Mouse (Mus musculus) kidney, adult 2 months (tissue): ENCODE data around the gene Ttc23l.

ENCODE experiments used
- CTCF ChIP-seq: fragments of 200-500 bp; conservative IDR thresholded peaks from 2 replicates; pipeline ENCODE4 v1.5.1; 2011; ENCODE audit warnings: low read depth, mild to moderate bottlenecking, control low read depth, low read length, moderate library complexity, mixed read lengths; ENCODE audit not compliant: insufficient read depth, insufficient read length
- POLR2A ChIP-seq: fragments of 200-500 bp; IDR thresholded peaks from one replicate; pipeline ENCODE4 v1.6.1; 2011; ENCODE audit warnings: low read depth, low read length, control low read depth

DNA sequence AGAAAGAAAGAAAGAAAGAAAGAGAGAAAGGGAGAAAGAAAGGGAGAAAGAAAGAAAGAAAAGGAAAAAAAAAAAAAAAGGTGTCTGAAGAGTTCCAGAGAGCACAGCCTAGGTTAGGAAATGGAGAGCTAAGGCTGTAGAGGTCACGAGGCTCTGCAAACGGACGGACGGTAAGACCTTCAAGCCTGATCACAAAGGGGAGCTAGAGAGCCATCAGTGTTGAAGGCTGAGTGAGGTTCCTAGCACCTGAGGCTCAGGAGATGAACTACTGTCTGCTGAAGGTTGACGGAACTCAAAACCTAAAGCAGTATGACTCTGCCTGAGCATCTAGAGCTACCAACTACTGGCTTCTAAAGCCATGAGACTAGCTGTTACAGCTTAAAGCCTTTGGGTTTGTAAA is 23.9 kb downstream of the Ttc23l start:
- TF ChIP-seq POLR2A, result no peak
- peak; percentile 32; the same call in 1 of the 2 replicates for TF ChIP-seq CTCF
